Mouse (Mus musculus) neural tube, embryonic 13.5 days (tissue): ENCODE measurements around the gene Ctf2. TPM values are rescaled to one million over a fixed set of nuclear protein-coding genes. Genes with fewer than 3 reads are reported as not detected.

ENCODE experiments used
- ATAC-seq: fragments of 200-750 bp; cut with Nextera tagmentation; 2 replicates; pipeline ENCODE4 v1.8.0; 2017; ENCODE audit warnings: low read depth, mild to moderate bottlenecking, moderate TSS enrichment, moderate library complexity
- H3K27ac ChIP-seq: fragments of 300-500 bp; sonication (generic); replicated peaks from 2 replicates; pipeline ENCODE4 v1.5.1; 2015; ENCODE audit warnings: moderate library complexity, mild to moderate bottlenecking, inconsistent platforms
- H3K27me3 ChIP-seq: fragments of 300-500 bp; sonication (generic); 2 replicates; pipeline ENCODE4 v1.6.1; 2015; ENCODE audit warnings: mild to moderate bottlenecking, inconsistent platforms
- H3K36me3 ChIP-seq: fragments of 300-500 bp; sonication (generic); 2 replicates; pipeline ENCODE4 v1.6.1; 2015; ENCODE audit warnings: mild to moderate bottlenecking, inconsistent platforms
- H3K4me1 ChIP-seq: fragments of 300-500 bp; sonication (generic); replicated peaks from 2 replicates; pipeline ENCODE4 v1.6.1; 2015; ENCODE audit warnings: inconsistent platforms
- H3K4me2 ChIP-seq: fragments of 300-500 bp; sonication (generic); 2 replicates; pipeline ENCODE4 v1.6.1; 2015; ENCODE audit warnings: inconsistent platforms, mild to moderate bottlenecking, moderate library complexity
- H3K4me3 ChIP-seq: fragments of 300-500 bp; sonication (generic); 2 replicates; pipeline ENCODE4 v1.5.1; 2015; ENCODE audit warnings: mild to moderate bottlenecking, inconsistent platforms
- H3K9ac ChIP-seq: fragments of 300-500 bp; sonication (generic); 2 replicates; pipeline ENCODE4 v1.6.1; 2015; ENCODE audit warnings: moderate library complexity, mild to moderate bottlenecking, inconsistent platforms
- H3K9me3 ChIP-seq: fragments of 300-500 bp; sonication (generic); 2 replicates; pipeline ENCODE4 v1.6.1; 2016; ENCODE audit warnings: inconsistent platforms
- WGBS: fragments of 180-500 bp; shearing (Covaris S2); methylation state at CpG from one replicate; pipeline ENCODE4 v1.1.7; 2015; 5-methylcytosine and 5-hydroxymethylcytosine counted together
- polyA plus RNA-seq: library from polyadenylated mRNA; unstranded; fragments of >200 nt; fragmentation: Nextera tagmentation; extraction: Ambion mirVana; gene quantifications from 2 replicates; pipeline ENCODE4 v1.2.1, GENCODE M21; 2015

Gene Ctf2
- polyA plus RNA-seq, 1 experiment from 2014 or later, result not detected

GRCm38 (mm10) chr7:127689626-127690280 lies 42.2 kb downstream of the Ctf2 start:
- Histone ChIP-seq H3K27me3 (no peaks in the 10 kb centered on the region), H3K9ac (no peak overlapping the region), H3K27ac (no peak overlapping the region), H3K9me3 (no peaks in the 10 kb centered on the region), H3K4me1 (peaks cover 17% of the 10 kb centered on the region; the same call in 1 of the 2 replicates), H3K4me3 (no peak overlapping the region), H3K4me2 (no peak overlapping the region), H3K36me3 (peaks cover 1% of the 10 kb centered on the region)
- ATAC-seq, result no peak
- WGBS, result 72% methylated on average over 9 of the region's 9 CpGs

- Histone ChIP-seq H3K27me3 (no peaks in the 10 kb centered on the region), H3K9ac (no peak overlapping the region), H3K36me3 (no peaks in the 10 kb centered on the region; the same call in 1 of the 2 replicates), H3K4me2 (no peak overlapping the region), H3K9me3 (no peaks in the 10 kb centered on the region), H3K4me1 (peaks cover 17% of the 10 kb centered on the region; the same call in 1 of the 2 replicates), H3K4me3 (no peak overlapping the region), H3K27ac (no peak overlapping the region)
- WGBS, result 85% methylated on average over 7 of the region's 7 CpGs
- no peak for ATAC-seq
Measured at GRCm38 (mm10) chr7:127688935-127689334, 43.0 kb downstream of the Ctf2 start.

- no peak for ATAC-seq
- Histone ChIP-seq H3K27ac (no peak overlapping the region), H3K9ac (no peak overlapping the region), H3K9me3 (no peaks in the 10 kb centered on the region), H3K4me3 (no peak overlapping the region), H3K36me3 (no peaks in the 10 kb centered on the region), H3K4me1 (peaks cover 17% of the 10 kb centered on the region; the same call in 1 of the 2 replicates), H3K27me3 (no peaks in the 10 kb centered on the region), H3K4me2 (no peak overlapping the region)
- 81% methylated on average over 11 of the region's 11 CpGs for WGBS
Measured at GRCm38 (mm10) chr7:127686740-127687449, 45.1 kb downstream of the Ctf2 start.

- Histone ChIP-seq H3K4me3 (no peak overlapping the region), H3K27ac (no peak overlapping the region), H3K36me3 (no peaks in the 10 kb centered on the region), H3K9ac (no peak overlapping the region), H3K4me2 (no peak overlapping the region), H3K4me1 (peaks cover 7% of the 10 kb centered on the region; the same call in 1 of the 2 replicates), H3K27me3 (no peaks in the 10 kb centered on the region), H3K9me3 (no peaks in the 10 kb centered on the region)
- WGBS, result 69% methylated on average over 14 of the region's 14 CpGs
- peak; percentile 43; the same call in 1 of the 2 replicates for ATAC-seq
Measured at GRCm38 (mm10) chr7:127685304-127686018, 46.5 kb downstream of the Ctf2 start.

GRCm38 (mm10) chr7:127681888-127682553 lies 49.9 kb downstream of the Ctf2 start:
- no peak for ATAC-seq
- Histone ChIP-seq H3K4me3 (no peak overlapping the region), H3K4me2 (no peak overlapping the region), H3K9me3 (no peaks in the 10 kb centered on the region), H3K27me3 (no peaks in the 10 kb centered on the region), H3K4me1 (peaks cover 7% of the 10 kb centered on the region; the same call in 1 of the 2 replicates), H3K36me3 (0 out of 2 replicates have a peak, but pooled peaks cover 3% of the 10 kb centered on the region), H3K9ac (no peak overlapping the region), H3K27ac (no peak overlapping the region)
- WGBS, result 89% methylated on average over 8 of the region's 8 CpGs

- no peak overlapping the region for H3K9ac ChIP-seq
- ATAC-seq, result no peak
- H3K27ac ChIP-seq, result no peak overlapping the region
- H3K9me3 ChIP-seq, result no peaks in the 10 kb centered on the region
- H3K4me2 ChIP-seq, result no peak overlapping the region
- WGBS, result 91% methylated on average over 13 of the region's 13 CpGs
- 0 out of 2 replicates have a peak, but pooled peaks cover 6% of the 10 kb centered on the region for H3K36me3 ChIP-seq
- H3K27me3 ChIP-seq, result no peaks in the 10 kb centered on the region
- peaks cover 5% of the 10 kb centered on the region for H3K4me1 ChIP-seq
- no peak overlapping the region for H3K4me3 ChIP-seq
Measured at GRCm38 (mm10) chr7:127680541-127680940, 51.4 kb downstream of the Ctf2 start.

GRCm38 (mm10) chr7:127678811-127679210 lies 53.2 kb downstream of the Ctf2 start:
- Histone ChIP-seq H3K4me2 (no peak overlapping the region), H3K4me1 (peaks cover 6% of the 10 kb centered on the region), H3K4me3 (no peak overlapping the region), H3K9me3 (no peaks in the 10 kb centered on the region), H3K27ac (no peak overlapping the region), H3K27me3 (no peaks in the 10 kb centered on the region), H3K36me3 (0 out of 2 replicates have a peak, but pooled peaks cover 6% of the 10 kb centered on the region), H3K9ac (no peak overlapping the region)
- no peak for ATAC-seq
- WGBS, result 63% methylated on average over 2 of the region's 2 CpGs

- Histone ChIP-seq H3K4me3 (no peak overlapping the region), H3K4me1 (peaks cover 6% of the 10 kb centered on the region), H3K27me3 (no peaks in the 10 kb centered on the region), H3K27ac (no peak overlapping the region), H3K9ac (no peak overlapping the region), H3K9me3 (no peaks in the 10 kb centered on the region), H3K36me3 (0 out of 2 replicates have a peak, but pooled peaks cover 6% of the 10 kb centered on the region), H3K4me2 (no peak overlapping the region)
- 95% methylated on average over 4 of the region's 4 CpGs for WGBS
- no peak for ATAC-seq
Measured at GRCm38 (mm10) chr7:127677609-127678008, 54.4 kb downstream of the Ctf2 start.

GRCm38 (mm10) chr7:127677077-127677476 lies 54.9 kb downstream of the Ctf2 start:
- 0 out of 2 replicates have a peak, but pooled peaks cover 6% of the 10 kb centered on the region for H3K36me3 ChIP-seq
- H3K4me1 ChIP-seq, result peaks cover 6% of the 10 kb centered on the region
- H3K27ac ChIP-seq, result no peak overlapping the region
- 66% methylated on average over 6 of the region's 6 CpGs for WGBS
- H3K4me3 ChIP-seq, result no peak overlapping the region
- H3K4me2 ChIP-seq, result no peak overlapping the region
- no peak overlapping the region for H3K9ac ChIP-seq
- no peak for ATAC-seq
- H3K9me3 ChIP-seq, result no peaks in the 10 kb centered on the region
- H3K27me3 ChIP-seq, result no peaks in the 10 kb centered on the region

- no peak overlapping the region for H3K4me3 ChIP-seq
- no peaks in the 10 kb centered on the region for H3K27me3 ChIP-seq
- 76% methylated on average over 9 of the region's 9 CpGs for WGBS
- peak overlapping the region; percentile 55 for H3K9ac ChIP-seq
- ATAC-seq, result peak; percentile 21; the same call in 1 of the 2 replicates
- peaks cover 6% of the 10 kb centered on the region for H3K4me1 ChIP-seq
- no peak overlapping the region for H3K4me2 ChIP-seq
- H3K27ac ChIP-seq, result peak overlapping the region; percentile 57; the same call in 1 of the 2 replicates
- H3K9me3 ChIP-seq, result no peaks in the 10 kb centered on the region
- 0 out of 2 replicates have a peak, but pooled peaks cover 6% of the 10 kb centered on the region for H3K36me3 ChIP-seq
Measured at GRCm38 (mm10) chr7:127675391-127675811, 56.6 kb downstream of the Ctf2 start.

GRCm38 (mm10) chr7:127674977-127675376 lies 57.0 kb downstream of the Ctf2 start:
- H3K27me3 ChIP-seq, result no peaks in the 10 kb centered on the region
- H3K4me2 ChIP-seq, result no peak overlapping the region
- peak overlapping the region; percentile 57; the same call in 1 of the 2 replicates for H3K27ac ChIP-seq
- H3K36me3 ChIP-seq, result 0 out of 2 replicates have a peak, but pooled peaks cover 6% of the 10 kb centered on the region
- WGBS, result 3% methylated on average over 5 of the region's 5 CpGs
- H3K9me3 ChIP-seq, result no peaks in the 10 kb centered on the region
- H3K4me3 ChIP-seq, result no peak overlapping the region
- peak; percentile 84 for ATAC-seq
- H3K9ac ChIP-seq, result peak overlapping the region; percentile 55
- H3K4me1 ChIP-seq, result peaks cover 6% of the 10 kb centered on the region
